Mouse (Mus musculus) left cerebral cortex, adult 2 months (tissue): ENCODE data around the gene Pax7. TPM values are rescaled to one million over a fixed set of nuclear protein-coding genes. Genes with fewer than 3 reads are reported as not detected.

Experiments
- DNase-seq, 2 experiments: peaks; one replicate each; pipeline ENCODE4 v3.0.0; 2021 to 2022; ENCODE audit warnings: low spot score in 2 of 2, mixed read lengths in 1 of 2; ENCODE audit errors: extremely low spot score in 1 of 2
- H3K27ac ChIP-seq: fragments of 200-600 bp; 2 replicates; pipeline ENCODE4 v1.8.1; 2022
- H3K4me3 ChIP-seq: fragments of 200-600 bp; 2 replicates; pipeline ENCODE4 v1.8.1; 2022
- CTCF ChIP-seq: fragments of 200-600 bp; IDR thresholded peaks from 2 replicates; pipeline ENCODE4 v1.8.1; 2022; ENCODE audit warnings: antibody characterized with exemption, mild to moderate bottlenecking, moderate library complexity
- intact Hi-C: fragments of 180-260 bp; cut with DNase I; formaldehyde crosslinking; loops from one replicate; pipeline ENCODE4 v1.15.1; 2025
- total RNA-seq, 2 experiments: library from RNA; stranded (reverse); gene quantifications; 2 replicates each; pipeline ENCODE4 v1.2.3; 2021

Gene Pax7
- total RNA-seq, 2 experiments from 2014 or later: not detected

- intact Hi-C loops: loop anchor here (10.0 kb wide), 1 partner anchor 326 kb away; no protein-coding TSS in a partner anchor
- TF ChIP-seq CTCF: no peak
- Histone ChIP-seq H3K27ac (no peak overlapping the region), H3K4me3 (no peak overlapping the region)
- no peak for DNase-seq
Observed at GRCm38 (mm10) chr4:139850547-139851170, 17.3 kb upstream of the Pax7 start.

GRCm38 (mm10) chr4:139843456-139843855 lies 10.1 kb upstream of the Pax7 start:
- intact Hi-C loops: no loop called here
- H3K4me3 ChIP-seq: no peak overlapping the region
- no peak overlapping the region for H3K27ac ChIP-seq
- DNase-seq: no peak
- TF ChIP-seq CTCF: no peak

- H3K4me3 ChIP-seq: no peak overlapping the region
- TF ChIP-seq CTCF: no peak
- intact Hi-C loops: no loop called here
- H3K27ac ChIP-seq: no peak overlapping the region
- no peak for DNase-seq
Observed at GRCm38 (mm10) chr4:139842919-139843318, 9.6 kb upstream of the Pax7 start.

GRCm38 (mm10) chr4:139840939-139841500 lies 7.7 kb upstream of the Pax7 start:
- H3K27ac ChIP-seq: no peak overlapping the region
- intact Hi-C loops: no loop called here
- no peak for TF ChIP-seq CTCF

GRCm38 (mm10) chr4:139840442-139840841 lies 7.1 kb upstream of the Pax7 start:
- intact Hi-C loops: no loop called here
- H3K27ac ChIP-seq: no peak overlapping the region
- DNase-seq: no peak
- peak; percentile 4 for TF ChIP-seq CTCF
- H3K4me3 ChIP-seq: no peak overlapping the region

More at GRCm38 (mm10) chr4:139840939-139841500, 7.7 kb upstream of the Pax7 start:
- H3K4me3 ChIP-seq: no peak overlapping the region
- no peak for DNase-seq

DNA sequence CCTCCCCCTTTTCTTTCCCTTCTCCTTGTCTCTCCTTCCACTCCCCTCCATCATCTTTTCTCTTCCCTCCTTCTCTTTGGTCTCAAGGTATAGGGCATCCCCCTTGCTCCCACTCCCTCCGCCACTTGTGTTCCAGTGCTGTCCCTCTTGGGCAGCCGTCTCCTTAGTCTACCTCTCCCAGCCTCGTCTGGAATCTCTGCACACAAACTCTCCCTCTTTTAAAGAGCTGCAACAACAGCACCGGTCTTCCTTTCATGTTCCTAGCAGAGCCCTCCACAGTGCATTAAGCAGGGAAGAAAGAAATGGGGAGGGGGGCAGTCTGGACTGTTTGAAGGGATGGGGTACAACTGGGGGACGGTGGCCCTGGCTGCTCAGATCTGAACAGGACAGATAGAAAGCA lies 3.4 kb upstream of the Pax7 start:
- intact Hi-C loops: no loop called here
- TF ChIP-seq CTCF: no peak

DNA sequence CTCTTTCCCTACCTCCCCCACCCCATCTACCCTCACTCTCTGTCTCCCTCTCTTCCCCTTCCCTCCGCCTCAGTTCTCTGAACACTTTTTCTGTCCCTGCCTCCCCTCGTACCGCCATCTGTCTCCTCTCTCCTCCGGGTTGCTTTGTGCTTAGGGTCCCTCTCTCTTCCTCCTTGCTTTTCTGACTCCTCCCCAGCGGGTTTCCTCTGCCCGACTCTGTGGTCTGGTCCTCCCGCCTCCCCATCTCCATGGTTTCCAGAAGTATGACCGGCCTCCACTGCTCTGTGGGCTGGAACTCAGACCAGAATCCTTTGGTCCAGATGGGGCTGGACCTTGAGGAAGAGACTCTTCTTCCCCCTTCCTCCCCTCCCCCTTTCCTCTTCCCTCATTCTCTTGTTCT lies 2.9 kb upstream of the Pax7 start:
- no peak for DNase-seq
- no peak for TF ChIP-seq CTCF
- intact Hi-C loops: no loop called here
- Histone ChIP-seq H3K27ac (no peak overlapping the region), H3K4me3 (no peak overlapping the region)

More for the DNA sequence above, 3.4 kb upstream of the Pax7 start:
- Histone ChIP-seq H3K27ac (no peak overlapping the region), H3K4me3 (no peak overlapping the region)
- DNase-seq: no peak

- no peak for TF ChIP-seq CTCF
- Histone ChIP-seq H3K4me3 (no peak overlapping the region), H3K27ac (no peak overlapping the region)
- DNase-seq: no peak
- intact Hi-C loops: no loop called here
Observed at GRCm38 (mm10) chr4:139833817-139834401, 581 bp upstream of the Pax7 start.

GRCm38 (mm10) chr4:139832281-139833035 lies 870 bp downstream of the Pax7 start:
- intact Hi-C loops: no loop called here
- DNase-seq: no peak
- TF ChIP-seq CTCF: no peak
- no peak overlapping the region for H3K4me3 ChIP-seq
- H3K27ac ChIP-seq: no peak overlapping the region

DNA sequence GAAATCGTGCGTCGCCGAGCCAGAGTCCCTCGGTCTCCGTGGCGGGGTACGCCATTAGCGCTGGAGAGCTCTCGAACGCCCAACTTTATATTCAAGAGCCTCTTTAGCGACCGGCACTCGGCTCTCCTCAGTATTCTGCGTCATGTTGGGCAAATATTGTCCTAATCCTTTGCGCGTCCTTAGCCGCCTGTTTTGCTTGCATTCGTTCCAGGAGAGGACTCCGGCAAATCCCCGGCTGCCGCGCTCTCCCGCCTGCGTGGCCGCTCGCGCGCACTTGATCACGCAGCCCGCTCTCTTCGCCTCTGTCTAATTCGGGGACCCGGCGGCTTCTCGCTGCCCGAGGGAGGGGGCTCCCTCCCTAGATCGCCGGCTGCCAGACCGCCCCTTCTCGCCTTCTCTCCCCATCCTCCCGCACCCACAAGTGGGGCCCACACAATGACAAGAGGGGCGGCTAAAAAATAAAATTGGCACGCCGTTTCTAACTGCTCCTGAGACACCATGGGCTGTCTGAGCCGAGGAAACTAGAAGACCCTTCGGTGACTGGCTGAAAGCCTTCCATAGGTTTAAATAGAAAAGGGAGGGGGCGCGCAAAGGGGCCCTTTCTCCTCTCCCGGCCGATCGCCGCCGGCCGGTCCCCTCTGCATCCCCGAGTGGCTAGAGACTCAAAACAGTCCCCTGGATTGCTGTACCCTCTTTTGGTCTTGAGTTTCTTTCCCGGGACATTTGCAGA lies 1.7 kb downstream of the Pax7 start:
- no peak for TF ChIP-seq CTCF
- no peak overlapping the region for H3K27ac ChIP-seq
- no peak for DNase-seq
- intact Hi-C loops: no loop called here
- no peak overlapping the region for H3K4me3 ChIP-seq

DNA sequence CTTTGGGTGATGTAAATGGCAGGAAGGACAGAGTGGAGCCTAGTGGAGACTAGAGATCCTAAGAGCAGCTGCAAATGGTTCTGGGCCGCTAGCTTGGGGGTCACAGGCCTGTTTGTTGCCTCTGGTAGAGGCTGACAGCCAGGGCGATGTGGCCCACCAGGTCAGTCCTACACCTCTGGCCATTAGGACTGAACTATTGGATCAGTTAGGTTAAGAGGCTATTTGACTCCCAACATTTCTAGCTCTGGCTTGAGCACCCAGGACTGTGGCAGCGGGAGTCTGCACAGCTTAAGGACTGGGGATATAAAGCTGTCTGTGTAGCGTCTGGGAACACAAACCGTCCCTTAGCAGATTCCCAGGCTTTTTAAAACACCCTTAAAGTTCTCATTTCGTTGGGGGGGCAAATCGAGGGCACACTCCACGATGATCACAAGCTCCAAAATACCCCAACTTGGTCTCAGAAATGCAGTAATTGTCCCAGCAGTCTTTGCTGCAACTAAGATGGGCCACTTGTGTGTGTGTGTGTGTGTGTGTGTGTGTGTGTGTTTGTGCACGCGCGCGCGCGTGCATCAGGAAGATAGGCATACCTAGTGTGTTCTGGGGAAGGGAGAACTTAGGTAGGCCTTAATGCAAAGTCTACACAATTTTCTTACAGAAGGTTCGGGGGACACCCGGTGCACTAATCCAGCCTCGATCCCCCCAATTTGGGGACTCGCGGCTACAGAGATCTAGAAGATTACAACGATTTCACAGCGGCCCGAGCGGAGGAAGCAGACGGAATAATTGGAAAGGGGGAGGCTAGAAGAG lies 2.5 kb downstream of the Pax7 start:
- no peak for DNase-seq
- no peak overlapping the region for H3K27ac ChIP-seq
- H3K4me3 ChIP-seq: no peak overlapping the region
- intact Hi-C loops: no loop called here
- no peak for TF ChIP-seq CTCF
